Mouse (Mus musculus) sigmoid colon, adult 10 weeks (tissue): Measurements from ENCODE around the gene Olfr1445. TPM values are rescaled to one million over a fixed set of nuclear protein-coding genes. Genes with fewer than 3 reads are reported as not detected.

ENCODE experiments used
- polyA plus RNA-seq: library from polyadenylated mRNA; stranded (reverse); fragments of 350-450 nt; fragmentation: Illumina TruSeq; extraction: RNeasy Lipid Tissue Mini Kit (QIAGEN cat#74804); gene quantifications from one replicate; pipeline ENCODE4 v1.2.3, GENCODE M21; 2014; ENCODE audit warnings: low read depth, low replicate concordance

The Olfr1445 gene
- not detected for polyA plus RNA-seq

GRCm38 (mm10) chr19:12883555-12883954 is at the start of gene Olfr1445:
TSS of gene Olfr1445 (plus strand) at chr19:12883855.

GRCm38 (mm10) chr19:12846382-12846781 is 37.3 kb upstream of the Olfr1445 start, which contains the start of gene Gm5244:
TSS of gene Gm5244 (plus strand) at chr19:12846682.

GRCm38 (mm10) chr19:12856983-12857382 is 26.7 kb upstream of the Olfr1445 start, which contains the start of gene Olfr1444:
TSS of gene Olfr1444 (plus strand) at chr19:12857283.

GRCm38 (mm10) chr19:12893424-12893823 is 9.8 kb downstream of the Olfr1445 start, which contains the start of gene Olfr1446:
TSS of gene Olfr1446 (minus strand) at chr19:12893524.

GRCm38 (mm10) chr19:12903643-12904042 is 20.0 kb downstream of the Olfr1445 start, which contains the start of gene Olfr1447:
TSS of gene Olfr1447 (minus strand) at chr19:12903743.

GRCm38 (mm10) chr19:12924319-12924718 is 40.7 kb downstream of the Olfr1445 start, which contains the start of gene Olfr1448:
TSS of gene Olfr1448 (minus strand) at chr19:12924419.

GRCm38 (mm10) chr19:12930540-12930939 is 46.9 kb downstream of the Olfr1445 start, which contains the start of gene Olfr1449:
TSS of gene Olfr1449 (plus strand) at chr19:12930840.

Other genes starting within 250 kb of the Olfr1445 start
- gene Olfr1442, start 213.4 kb upstream of the Olfr1445 start, polyA plus RNA-seq: not detected
- not detected for gene Olfr1443, start 205.7 kb upstream of the Olfr1445 start, polyA plus RNA-seq
- not detected for gene Keg1, start 188.1 kb upstream of the Olfr1445 start, polyA plus RNA-seq
- gene Cntf, start 118.2 kb upstream of the Olfr1445 start, polyA plus RNA-seq: 2.2 TPM
- 205 TPM for gene Zfp91, start 87.7 kb upstream of the Olfr1445 start, polyA plus RNA-seq
- 4.7 TPM for gene Lpxn, start 87.7 kb upstream of the Olfr1445 start, polyA plus RNA-seq
- not detected for gene Gm5244, start 37.2 kb upstream of the Olfr1445 start, polyA plus RNA-seq
- gene Olfr1444, start 26.6 kb upstream of the Olfr1445 start, polyA plus RNA-seq: not detected
- gene Olfr1446, start 9.7 kb downstream of the Olfr1445 start, polyA plus RNA-seq: not detected
- not detected for gene Olfr1447, start 19.9 kb downstream of the Olfr1445 start, polyA plus RNA-seq
- gene Olfr1448, start 40.6 kb downstream of the Olfr1445 start, polyA plus RNA-seq: not detected
- not detected for gene Olfr1449, start 47.0 kb downstream of the Olfr1445 start, polyA plus RNA-seq
- gene Olfr1450, start 66.4 kb downstream of the Olfr1445 start, polyA plus RNA-seq: not detected
- not detected for gene Olfr1451, start 111.2 kb downstream of the Olfr1445 start, polyA plus RNA-seq
- not detected for gene Olfr1453, start 144.5 kb downstream of the Olfr1445 start, polyA plus RNA-seq
- not detected for gene Olfr1454, start 176.8 kb downstream of the Olfr1445 start, polyA plus RNA-seq
- gene Olfr1457, start 214.0 kb downstream of the Olfr1445 start, polyA plus RNA-seq: not detected
- gene Olfr1458, start 222.9 kb downstream of the Olfr1445 start, polyA plus RNA-seq: not detected